Mouse (Mus musculus) ES-Bruce4 (cell line): ENCODE results near the gene Samd5.

ENCODE experiments used
- CTCF ChIP-seq: IDR thresholded peaks from one replicate; pipeline ENCODE4 v1.8.1; 2011; ENCODE audit warnings: low read depth, low read length
- EP300 ChIP-seq: IDR thresholded peaks from 2 replicates; pipeline ENCODE4 v1.6.1; 2011; ENCODE audit warnings: low read depth, low read length; ENCODE audit not compliant: insufficient read depth
- POLR2A ChIP-seq: IDR thresholded peaks from one replicate; pipeline ENCODE4 v1.8.1; 2011; ENCODE audit warnings: low read length; ENCODE audit not compliant: insufficient read depth

GRCm38 (mm10) chr10:9579374-9579773, 95.6 kb downstream of the Samd5 start:
- no peak for TF ChIP-seq POLR2A
- TF ChIP-seq CTCF: no peak
- no peak for TF ChIP-seq EP300
